Mouse (Mus musculus) right cerebral cortex, postnatal 4 days (tissue): ENCODE results near the gene Gorasp1.

Source experiments
- DNase-seq: peaks from one replicate; pipeline ENCODE4 v3.0.0-alpha.2; 2022

The Gorasp1 gene

GRCm38 (mm10) chr9:119925120-119925657 is 12.2 kb downstream of the Gorasp1 start:
- DNase-seq, result no peak

DNA sequence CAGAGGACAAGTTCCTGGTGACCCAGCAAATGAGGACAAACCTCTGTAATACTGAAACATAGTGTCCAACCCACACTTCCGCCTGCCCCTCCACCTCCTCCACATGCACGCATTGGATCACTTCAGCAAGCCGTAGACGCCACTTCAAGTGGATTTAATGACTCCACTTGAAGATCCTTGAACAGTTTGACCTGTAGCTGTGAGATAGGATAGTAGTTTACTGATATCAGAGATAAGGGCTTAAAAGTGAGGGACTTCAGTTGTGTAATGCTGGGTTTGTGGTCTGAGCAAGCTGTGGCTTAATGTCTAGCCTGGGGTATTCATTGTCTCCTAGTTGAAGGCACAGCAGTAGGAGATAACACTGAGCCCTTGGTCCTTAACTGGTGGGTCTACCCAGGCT is 13.9 kb downstream of the Gorasp1 start:
- no peak for DNase-seq

- DNase-seq, result no peak
These were observed 17.5 kb downstream of the Gorasp1 start for GRCm38 (mm10) chr9:119919858-119920257.

GRCm38 (mm10) chr9:119913087-119913838 is 24.1 kb downstream of the Gorasp1 start:
- no peak for DNase-seq

GRCm38 (mm10) chr9:119909931-119910330 is 27.4 kb downstream of the Gorasp1 start:
- no peak for DNase-seq

DNA sequence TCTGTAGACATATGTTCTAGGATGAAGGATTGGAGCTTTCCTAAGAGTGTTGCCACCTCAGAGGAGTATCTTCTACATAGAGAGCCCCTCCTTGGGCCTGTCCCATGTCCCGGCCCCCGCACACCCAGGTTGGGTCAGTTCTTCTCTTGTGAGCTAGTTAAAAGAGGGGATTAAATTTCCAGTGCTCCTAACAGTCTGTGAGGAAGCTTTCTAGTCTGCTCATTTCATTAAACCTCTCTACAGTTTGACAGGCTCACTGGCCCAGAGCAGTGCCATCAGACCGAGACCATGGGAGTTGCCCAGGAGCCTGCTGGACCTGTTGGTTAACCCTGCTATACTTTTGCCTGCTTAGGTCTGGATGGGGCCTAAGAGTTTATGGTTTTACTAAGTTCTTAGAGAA is 28.7 kb downstream of the Gorasp1 start:
- DNase-seq, result no peak

DNA sequence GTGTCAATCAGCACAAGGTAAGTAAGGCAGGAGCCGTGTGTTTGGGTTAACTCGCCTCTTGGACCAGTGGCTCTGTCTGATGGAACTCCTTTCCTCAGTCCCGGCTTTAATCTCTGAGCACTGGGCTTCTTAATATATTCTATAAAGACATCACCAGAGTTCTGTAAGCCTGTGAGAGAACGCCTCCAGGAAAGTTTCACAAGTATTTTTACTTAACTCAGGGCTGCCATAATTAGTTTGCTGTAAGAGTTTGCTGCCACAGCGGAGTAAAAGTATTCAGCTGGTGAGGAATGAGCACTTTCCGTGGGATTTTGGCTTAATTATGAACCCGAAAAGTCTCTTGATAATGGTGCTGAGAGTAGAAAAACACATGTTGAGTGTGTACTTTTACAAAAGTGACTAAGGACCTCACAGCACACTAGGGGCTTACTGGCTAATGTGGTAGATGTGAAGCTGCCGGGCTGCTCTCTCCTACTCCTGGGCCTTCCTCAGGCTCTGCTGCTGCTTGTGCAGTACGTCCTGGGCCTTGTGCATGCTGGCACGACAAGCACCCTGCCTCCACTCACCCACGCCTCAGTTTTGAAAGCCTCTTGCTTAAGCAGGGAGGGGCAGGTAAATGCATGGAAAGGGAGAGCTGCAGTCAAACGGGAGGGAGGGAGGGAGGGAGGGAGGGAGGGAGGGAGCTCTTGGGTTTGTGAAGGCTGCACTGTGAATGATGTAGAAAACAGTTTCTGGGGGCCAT is 34.8 kb downstream of the Gorasp1 start:
- no peak for DNase-seq

DNA sequence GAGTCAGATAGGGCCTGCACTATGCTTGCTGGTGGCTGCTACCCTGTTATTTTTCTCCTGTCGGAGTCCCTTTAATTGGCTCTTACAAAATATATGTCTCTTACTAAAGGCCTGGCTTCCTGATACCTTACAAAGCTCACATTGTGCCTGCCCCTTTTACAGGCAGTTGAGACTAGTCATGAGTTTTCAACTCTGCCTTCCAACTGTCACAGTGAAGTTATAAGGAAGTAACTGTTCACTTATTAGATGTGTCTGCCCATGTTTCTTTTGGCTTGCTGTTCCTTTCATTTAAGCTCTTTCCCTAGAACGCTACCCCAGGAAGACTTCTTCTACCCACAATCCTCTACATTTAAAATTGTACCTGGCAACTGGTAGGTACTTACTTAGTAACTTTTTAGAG is 37.9 kb downstream of the Gorasp1 start:
- DNase-seq, result no peak

GRCm38 (mm10) chr9:119895040-119895721 is 42.2 kb downstream of the Gorasp1 start:
- DNase-seq, result peak; percentile 35

- DNase-seq, result peak; percentile 94
These were observed 42.9 kb downstream of the Gorasp1 start, which contains the start of gene Wdr48 for GRCm38 (mm10) chr9:119894339-119895009. Gene Wdr48 (plus strand): TSS chr9:119894878.

GRCm38 (mm10) chr9:119893881-119894280 is 43.5 kb downstream of the Gorasp1 start:
- DNase-seq, result no peak

DNA sequence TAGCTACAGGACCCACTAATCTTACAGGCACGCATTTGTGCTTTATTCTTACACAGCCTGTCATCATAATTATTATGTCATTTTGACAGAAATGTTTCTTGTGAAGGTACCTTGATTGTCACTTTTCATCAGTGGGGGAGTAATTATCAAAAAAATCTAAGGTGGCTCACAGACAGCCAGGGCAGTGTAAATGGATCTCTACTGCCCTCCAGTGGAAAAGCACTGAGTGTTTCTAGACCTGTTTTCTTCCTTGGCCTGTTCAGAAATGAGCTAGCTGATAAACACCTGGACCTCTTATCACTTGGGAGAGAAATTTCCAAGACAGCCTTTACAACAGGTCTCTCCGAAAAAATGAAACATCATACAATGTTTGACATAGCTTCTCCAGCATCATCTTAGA is 46.7 kb downstream of the Gorasp1 start:
- peak; percentile 25 for DNase-seq

DNA sequence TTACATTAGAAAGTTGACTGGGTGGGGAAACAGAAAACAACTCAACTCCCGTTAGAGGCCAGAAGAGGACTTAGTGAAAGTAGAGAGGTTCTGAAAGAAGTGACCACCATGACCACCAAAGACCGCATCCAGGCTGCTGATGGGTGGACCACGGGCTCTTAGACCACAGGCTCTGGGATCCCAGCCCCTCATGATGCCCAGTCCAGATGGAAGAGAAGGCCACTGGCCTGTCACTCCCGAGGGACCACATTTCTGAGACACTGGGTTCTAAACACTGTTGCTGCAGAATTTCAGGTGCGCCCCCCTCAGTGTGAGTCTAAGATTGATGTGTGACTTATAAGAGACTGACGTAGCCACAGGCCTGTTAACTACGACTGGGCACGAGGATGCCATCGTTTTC is 47.9 kb downstream of the Gorasp1 start:
- DNase-seq, result no peak

DNA sequence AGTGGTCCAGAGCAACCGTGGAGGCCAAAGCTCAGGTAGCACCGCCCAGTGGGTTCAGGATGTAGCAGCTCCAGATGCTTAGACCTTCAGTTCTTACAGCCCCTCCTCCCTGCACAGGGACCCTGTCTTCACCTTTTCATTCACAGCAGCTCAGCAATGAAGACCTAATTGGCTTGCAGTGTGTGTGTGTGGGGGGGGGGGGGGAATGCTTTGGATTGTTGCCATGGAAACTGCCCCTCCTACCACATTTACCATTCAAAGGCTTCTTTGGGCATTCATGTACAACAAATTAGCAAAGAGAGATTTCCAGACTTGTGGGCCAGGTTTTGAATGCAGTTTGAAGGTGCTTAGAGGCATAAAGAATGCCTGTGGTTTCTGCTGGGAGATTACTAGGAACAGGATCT is 48.5 kb downstream of the Gorasp1 start:
- no peak for DNase-seq

- no peak for DNase-seq
These were observed 50.0 kb downstream of the Gorasp1 start for GRCm38 (mm10) chr9:119887144-119887901.
